Mouse (Mus musculus) lung, embryonic 14.5 days (tissue): ENCODE results near the gene Zdhhc1. TPM values are rescaled to one million over a fixed set of nuclear protein-coding genes. Genes with fewer than 3 reads are reported as not detected.

Experiments used
- ATAC-seq: fragments of 200-750 bp; cut with Nextera tagmentation; 2 replicates; pipeline ENCODE4 v1.8.0; 2017; ENCODE audit warnings: mild to moderate bottlenecking, moderate TSS enrichment, moderate library complexity; ENCODE audit not compliant: insufficient read depth
- DNase-seq: peaks from one replicate; pipeline ENCODE4 v3.0.0-alpha.2; 2015
- H3K27ac ChIP-seq: fragments of 300-500 bp; sonication (generic); 2 replicates; pipeline ENCODE4 v1.5.1; 2014; ENCODE audit warnings: low read depth, mild to moderate bottlenecking, moderate library complexity
- H3K27me3 ChIP-seq: fragments of 300-500 bp; sonication (generic); 2 replicates; pipeline ENCODE4 v1.6.1; 2014; ENCODE audit warnings: low read length, control low read depth; ENCODE audit not compliant: insufficient read depth
- H3K36me3 ChIP-seq: fragments of 300-500 bp; sonication (generic); 2 replicates; pipeline ENCODE4 v1.6.1; 2014; ENCODE audit warnings: control low read depth; ENCODE audit not compliant: insufficient read depth
- H3K4me1 ChIP-seq: fragments of 300-500 bp; sonication (generic); 2 replicates; pipeline ENCODE4 v1.6.1; 2014; ENCODE audit warnings: antibody characterized with exemption, control low read depth; ENCODE audit not compliant: insufficient read depth
- H3K4me2 ChIP-seq: fragments of 300-500 bp; sonication (generic); 2 replicates; pipeline ENCODE4 v1.6.1; 2014; ENCODE audit warnings: mild to moderate bottlenecking
- H3K4me3 ChIP-seq: fragments of 300-500 bp; sonication (generic); 2 replicates; pipeline ENCODE4 v1.5.1; 2014; ENCODE audit warnings: low read depth, low read length
- H3K9ac ChIP-seq: fragments of 300-500 bp; sonication (generic); 2 replicates; pipeline ENCODE4 v1.6.1; 2014
- H3K9me3 ChIP-seq: fragments of 300-500 bp; sonication (generic); 2 replicates; pipeline ENCODE4 v1.6.1; 2016; ENCODE audit warnings: low read depth, low read length, control low read depth
- CTCF ChIP-seq: IDR thresholded peaks from 2 replicates; pipeline ENCODE4 v1.5.1; 2016; ENCODE audit warnings: antibody characterized with exemption, low read depth
- WGBS: fragments of 180-500 bp; shearing (Covaris S2); extraction: QIAGEN DNeasy Blood & Tissue Kit; methylation state at CpG from one replicate; pipeline ENCODE4 v1.1.7; 2014; 5-methylcytosine and 5-hydroxymethylcytosine counted together
- polyA plus RNA-seq: library from polyadenylated mRNA; unstranded; fragments of >200 nt; fragmentation: Nextera tagmentation; extraction: Ambion mirVana; gene quantifications from 2 replicates; pipeline ENCODE4 v1.2.1, GENCODE M21; 2014

Zdhhc1 gene
- polyA plus RNA-seq, 1 experiment from 2014 or later: 41.9 TPM

GRCm38 (mm10) chr8:105473816-105474606 is 22.7 kb downstream of the Zdhhc1 start:
- H3K27me3 ChIP-seq: 0 out of 2 replicates have a peak, but pooled peaks cover 6% of the 10 kb centered on the region
- WGBS: 28% methylated on average over 17 of the region's 17 CpGs
- peak overlapping the region; percentile 38; the same call in 1 of the 2 replicates for H3K27ac ChIP-seq
- ATAC-seq (no peak), DNase-seq (peak; percentile 80)
- H3K4me2 ChIP-seq: peak overlapping the region; percentile 11; the same call in 1 of the 2 replicates
- no peaks in the 10 kb centered on the region for H3K9me3 ChIP-seq
- no peak overlapping the region for H3K9ac ChIP-seq
- H3K4me3 ChIP-seq: no peak overlapping the region
- H3K4me1 ChIP-seq: peaks cover 27% of the 10 kb centered on the region
- peaks cover 34% of the 10 kb centered on the region for H3K36me3 ChIP-seq
- TF ChIP-seq CTCF: no peak

- no peak for DNase-seq
- Histone ChIP-seq H3K4me2 (no peak overlapping the region), H3K36me3 (peaks cover 28% of the 10 kb centered on the region), H3K27me3 (0 out of 2 replicates have a peak, but pooled peaks cover 6% of the 10 kb centered on the region), H3K9me3 (no peaks in the 10 kb centered on the region), H3K4me3 (no peak overlapping the region), H3K4me1 (peaks cover 27% of the 10 kb centered on the region), H3K9ac (no peak overlapping the region), H3K27ac (no peak overlapping the region)
- ATAC-seq: no peak
- TF ChIP-seq CTCF: no peak
- WGBS: 66% methylated on average over 9 of the region's 9 CpGs
These were observed 23.7 kb downstream of the Zdhhc1 start for GRCm38 (mm10) chr8:105472983-105473382.

- no peak for ATAC-seq
- Histone ChIP-seq H3K4me2 (no peak overlapping the region), H3K27ac (no peak overlapping the region), H3K36me3 (peaks cover 26% of the 10 kb centered on the region), H3K27me3 (0 out of 2 replicates have a peak, but pooled peaks cover 6% of the 10 kb centered on the region), H3K4me3 (no peak overlapping the region), H3K9ac (no peak overlapping the region), H3K4me1 (peaks cover 27% of the 10 kb centered on the region), H3K9me3 (no peaks in the 10 kb centered on the region)
- DNase-seq: no peak
- WGBS: 45% methylated on average over 23 of the region's 23 CpGs
- no peak for TF ChIP-seq CTCF
These were observed 24.2 kb downstream of the Zdhhc1 start for GRCm38 (mm10) chr8:105472414-105472932.

GRCm38 (mm10) chr8:105471314-105472015 is 25.2 kb downstream of the Zdhhc1 start, which contains the start of gene Tppp3:
Tppp3 (minus strand) TSS chr8:105471526.
- Histone ChIP-seq H3K9ac (peak within 1 kb of the TSS; percentile 44; the same call in 1 of the 2 replicates), H3K9me3 (no peaks in the 10 kb centered on the region), H3K4me1 (peaks cover 27% of the 10 kb centered on the region), H3K4me2 (peak within 1 kb of the TSS; percentile 68), H3K27ac (0 out of 2 replicates have a peak within 1 kb of the TSS, but pooled peaks have one; percentile 0), H3K27me3 (0 out of 2 replicates have a peak, but pooled peaks cover 6% of the 10 kb centered on the region), H3K36me3 (peaks cover 24% of the 10 kb centered on the region), H3K4me3 (peak within 1 kb of the TSS; percentile 35)
- DNase-seq (peak; percentile 98), ATAC-seq (peak; percentile 96)
- TF ChIP-seq CTCF: peak; percentile 79
- WGBS: 9% methylated on average over 25 of the region's 25 CpGs

GRCm38 (mm10) chr8:105470681-105471313 is 25.9 kb downstream of the Zdhhc1 start:
- Histone ChIP-seq H3K36me3 (peaks cover 18% of the 10 kb centered on the region), H3K4me1 (peaks cover 27% of the 10 kb centered on the region), H3K4me2 (peak overlapping the region; percentile 68), H3K9me3 (no peaks in the 10 kb centered on the region), H3K27me3 (0 out of 2 replicates have a peak, but pooled peaks cover 6% of the 10 kb centered on the region), H3K4me3 (peak overlapping the region; percentile 35), H3K27ac (0 out of 2 replicates have a peak overlapping the region, but pooled peaks have one; percentile 0), H3K9ac (peak overlapping the region; percentile 44; the same call in 1 of the 2 replicates)
- DNase-seq (no peak), ATAC-seq (no peak)
- TF ChIP-seq CTCF: no peak
- 15% methylated on average over 11 of the region's 11 CpGs for WGBS

GRCm38 (mm10) chr8:105470262-105470661 is 26.4 kb downstream of the Zdhhc1 start:
- DNase-seq: no peak
- 0 out of 2 replicates have a peak, but pooled peaks cover 6% of the 10 kb centered on the region for H3K27me3 ChIP-seq
- peaks cover 26% of the 10 kb centered on the region for H3K4me1 ChIP-seq
- peak overlapping the region; percentile 68 for H3K4me2 ChIP-seq
- 65% methylated on average over 5 of the region's 5 CpGs for WGBS
- no peak for TF ChIP-seq CTCF
- no peak overlapping the region for H3K4me3 ChIP-seq
- H3K9me3 ChIP-seq: no peaks in the 10 kb centered on the region
- ATAC-seq: no peak
- H3K36me3 ChIP-seq: peaks cover 13% of the 10 kb centered on the region
- H3K27ac ChIP-seq: no peak overlapping the region
- H3K9ac ChIP-seq: no peak overlapping the region
